Mouse (Mus musculus): ENCODE results near the gene Tmem120a.

DNA sequence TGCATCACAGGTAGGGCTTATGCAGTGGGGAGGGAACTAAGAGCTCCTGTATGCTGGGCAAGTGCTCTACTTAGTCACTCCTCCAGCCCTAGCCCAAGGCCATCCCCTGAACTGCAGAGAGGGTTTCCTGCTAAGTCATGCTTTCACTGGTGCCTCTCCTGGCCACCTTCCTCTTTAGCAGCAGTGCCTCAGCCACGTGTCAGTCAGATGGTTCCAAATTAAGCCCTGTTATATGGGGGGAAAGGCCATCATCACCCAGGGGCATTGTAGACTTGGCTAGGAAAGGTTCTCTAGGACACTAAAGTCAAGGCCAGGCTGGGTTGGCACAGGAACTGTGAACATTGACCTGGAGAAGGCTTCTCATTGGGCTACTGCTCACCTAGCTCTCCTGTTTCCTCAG is 36.4 kb downstream of the Tmem120a start:
- TF ChIP-seq POLR2A (IDR thresholded peaks at IDR 0.05; ENCODE audit: insufficient read length, low read depth) (no peak), MYOD1 (IDR thresholded peaks at IDR 0.05; ENCODE audit: control insufficient read depth in 1 of 3, insufficient read length in 2 of 3, low read depth in 2 of 3) (no peak), MAX (IDR thresholded peaks at IDR 0.05; ENCODE audit: low read depth) (no peak), CEBPB (IDR thresholded peaks at IDR 0.05; ENCODE audit: insufficient read depth, poor library complexity, severe bottlenecking) (no peak), USF1 (IDR thresholded peaks at IDR 0.05; ENCODE audit: low read depth) (no peak)
